Mouse (Mus musculus): ENCODE data around the gene Prl8a2.

GRCm38 (mm10) chr13:27312334-27313225 is 32.9 kb upstream of the Prl8a2 start, which contains the start of gene Prl6a1:
- TF ChIP-seq CTCF (IDR thresholded peaks at IDR 0.05; ENCODE audit: extremely low read depth, insufficient read depth, insufficient read length, insufficient replicate concordance) (no peak), POLR2A (IDR thresholded peaks at IDR 0.05; ENCODE audit: low read depth, low read length) (no peak)

Measured in spleen, adult 2 months (tissue).